Mouse (Mus musculus) small intestine, adult 2 months (tissue): ENCODE measurements at regions not wholly inside any gene's neighbourhood (a gene's known extent, or its start where the extent isn't known, plus 50 kb on each side); places are given as distances from the start of the nearest gene placed in this dataset.

Experiments used
- H3K27ac ChIP-seq: fragments of 200-500 bp; 2 replicates; pipeline ENCODE4 v1.5.1; 2012; ENCODE audit warnings: low read depth, low read length, control low read depth, inconsistent platforms; ENCODE audit not compliant: insufficient read depth
- H3K27me3 ChIP-seq: fragments of 200-500 bp; 2 replicates; pipeline ENCODE4 v1.6.1; 2012; ENCODE audit warnings: mild to moderate bottlenecking, moderate library complexity, low read length, inconsistent platforms; ENCODE audit not compliant: control insufficient read depth, insufficient read depth
- H3K36me3 ChIP-seq: fragments of 200-500 bp; 2 replicates; pipeline ENCODE4 v1.6.1; 2012; ENCODE audit warnings: mild to moderate bottlenecking, low read length, control low read depth, inconsistent platforms; ENCODE audit not compliant: control insufficient read depth, insufficient read depth
- H3K4me1 ChIP-seq: fragments of 200-500 bp; 2 replicates; pipeline ENCODE4 v1.6.1; 2012; ENCODE audit warnings: low read length, inconsistent platforms, mixed read lengths; ENCODE audit not compliant: control insufficient read depth, insufficient read depth, insufficient read length
- H3K4me3 ChIP-seq: fragments of 200-500 bp; 2 replicates; pipeline ENCODE4 v1.5.1; 2012; ENCODE audit warnings: low read depth, mild to moderate bottlenecking, control low read depth, inconsistent platforms, low read length, moderate library complexity
- CTCF ChIP-seq: fragments of 200-500 bp; IDR thresholded peaks from 2 replicates; pipeline ENCODE4 v1.5.1; 2012; ENCODE audit warnings: low read depth, mild to moderate bottlenecking, control low read depth, inconsistent platforms, low read length, moderate library complexity, mixed read lengths; ENCODE audit not compliant: insufficient replicate concordance, insufficient read length; ENCODE audit errors: extremely low read depth
- POLR2A ChIP-seq: fragments of 200-500 bp; IDR thresholded peaks from 2 replicates; pipeline ENCODE4 v1.6.1; 2012; ENCODE audit warnings: low read depth, mild to moderate bottlenecking, control low read depth, inconsistent platforms, low read length, moderate library complexity
- WGBS: fragments of 180-500 bp; shearing (Covaris S2); methylation state at CpG from one replicate; pipeline ENCODE4 v1.1.7; 2018; 5-methylcytosine and 5-hydroxymethylcytosine counted together

- no peaks in the 10 kb centered on the region for H3K36me3 ChIP-seq
- WGBS, result 65% methylated on average over 4 of the region's 4 CpGs
- H3K4me3 ChIP-seq, result no peak overlapping the region
- H3K4me1 ChIP-seq, result no peaks in the 10 kb centered on the region; the same call in 1 of the 2 replicates
- no peaks in the 10 kb centered on the region for H3K27me3 ChIP-seq
- no peak for TF ChIP-seq POLR2A
- TF ChIP-seq CTCF, result no peak
- H3K27ac ChIP-seq, result no peak overlapping the region
These were observed 124.1 kb downstream of the Utp6 start for GRCm38 (mm10) chr11:79838051-79838450.

- WGBS, result 52% methylated on average over 6 of the region's 6 CpGs
- Histone ChIP-seq H3K4me1 (no peaks in the 10 kb centered on the region), H3K36me3 (no peaks in the 10 kb centered on the region), H3K27me3 (no peaks in the 10 kb centered on the region), H3K4me3 (no peak overlapping the region), H3K27ac (no peak overlapping the region)
- TF ChIP-seq POLR2A (no peak), CTCF (no peak)
These were observed 124.9 kb downstream of the Utp6 start for GRCm38 (mm10) chr11:79837076-79837990.

GRCm38 (mm10) chr11:79835873-79836272 lies 126.3 kb downstream of the Utp6 start:
- Histone ChIP-seq H3K27me3 (no peaks in the 10 kb centered on the region), H3K36me3 (no peaks in the 10 kb centered on the region), H3K4me3 (no peak overlapping the region), H3K4me1 (no peaks in the 10 kb centered on the region), H3K27ac (no peak overlapping the region)
- 90% methylated on average over 7 of the region's 7 CpGs for WGBS
- TF ChIP-seq CTCF (no peak), POLR2A (no peak)

DNA sequence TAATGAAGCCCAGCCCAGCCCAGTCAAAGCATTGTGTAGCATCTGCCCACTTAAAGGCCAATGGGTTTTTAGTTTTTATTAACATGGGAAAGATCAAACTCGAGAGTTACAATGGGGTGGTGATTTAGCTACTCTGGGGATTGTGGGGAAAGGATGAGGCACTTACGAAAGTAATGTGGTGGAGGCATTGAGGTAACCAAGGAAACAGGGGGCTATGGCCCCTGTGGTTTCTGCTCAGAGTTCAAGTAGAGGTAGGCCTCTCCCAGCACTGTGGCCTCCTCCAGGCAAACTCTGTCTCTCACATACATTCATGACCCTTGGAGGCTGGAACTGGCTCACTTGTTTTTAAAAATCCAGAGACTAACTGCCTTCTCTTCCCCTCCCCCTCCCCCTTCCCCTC lies 128.4 kb downstream of the Utp6 start:
- no peaks in the 10 kb centered on the region for H3K36me3 ChIP-seq
- H3K27ac ChIP-seq, result no peak overlapping the region
- TF ChIP-seq POLR2A, result no peak
- no peak for TF ChIP-seq CTCF
- WGBS, result 67% methylated on average over 2 of the region's 2 CpGs
- no peaks in the 10 kb centered on the region for H3K4me1 ChIP-seq
- no peak overlapping the region for H3K4me3 ChIP-seq
- H3K27me3 ChIP-seq, result no peaks in the 10 kb centered on the region

DNA sequence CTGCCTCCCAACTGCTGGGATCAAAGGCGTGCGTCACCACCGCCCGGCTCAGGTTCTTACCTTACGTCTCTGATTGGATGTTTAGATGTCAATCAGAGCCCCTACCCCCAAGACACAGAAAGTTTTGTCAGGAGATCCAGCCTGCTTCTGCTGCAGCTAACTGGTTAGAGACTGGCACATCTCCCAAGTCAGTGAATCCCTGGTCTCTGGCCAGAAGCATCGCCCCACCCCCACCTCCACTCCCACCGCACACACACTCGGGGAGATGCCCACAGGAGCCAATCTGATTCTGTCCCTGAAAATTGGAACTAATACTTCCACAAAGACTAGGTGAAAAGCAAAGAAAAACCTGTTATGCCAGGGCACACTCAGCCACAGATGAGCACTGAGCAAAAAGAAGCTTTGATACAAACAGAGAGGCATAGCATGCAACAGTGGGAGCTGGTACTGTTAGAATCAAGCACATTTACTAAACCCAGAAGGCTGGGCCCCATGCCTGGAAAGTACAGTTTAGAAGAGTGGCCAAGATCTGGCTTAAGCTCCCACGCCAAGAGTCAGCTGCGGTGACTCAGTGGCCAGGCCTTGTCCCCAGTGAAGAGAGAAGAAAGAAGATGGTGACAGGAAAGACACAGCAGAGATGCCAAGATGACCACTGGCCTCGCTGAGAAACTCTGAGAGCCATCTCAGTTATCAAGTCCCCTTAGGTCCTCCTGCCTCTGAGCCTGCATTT lies 130.4 kb downstream of the Utp6 start:
- TF ChIP-seq POLR2A (no peak), CTCF (no peak)
- 90% methylated on average over 11 of the region's 11 CpGs for WGBS

DNA sequence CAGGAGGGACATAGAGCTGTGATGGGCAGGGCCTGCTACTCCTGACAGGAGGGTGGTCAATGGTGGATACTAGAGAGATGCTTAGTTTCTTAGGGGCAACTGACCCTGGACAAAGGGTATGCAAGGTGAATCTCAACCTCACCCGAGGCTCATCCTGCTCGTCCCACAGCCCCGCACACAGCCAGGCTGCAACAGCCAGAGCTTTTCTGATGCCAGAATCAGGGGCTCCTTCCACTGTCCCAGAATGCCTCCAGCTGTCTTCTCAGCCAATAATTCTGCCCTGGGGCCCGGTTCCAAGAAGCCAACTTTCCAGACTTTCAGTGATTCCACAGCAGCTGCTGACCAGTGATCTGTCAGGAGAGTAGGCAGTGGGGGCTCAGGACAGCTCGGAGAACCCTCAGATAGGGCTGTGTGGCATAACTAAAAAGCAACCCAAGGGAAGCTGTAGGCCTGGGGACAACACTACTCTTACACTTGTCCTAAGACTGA lies 131.6 kb downstream of the Utp6 start:
- H3K4me3 ChIP-seq, result no peak overlapping the region
- no peaks in the 10 kb centered on the region for H3K27me3 ChIP-seq
- H3K36me3 ChIP-seq, result no peaks in the 10 kb centered on the region
- WGBS, result 76% methylated on average over 5 of the region's 5 CpGs
- H3K4me1 ChIP-seq, result no peaks in the 10 kb centered on the region
- no peak overlapping the region for H3K27ac ChIP-seq
- TF ChIP-seq POLR2A (no peak), CTCF (no peak)

More for the DNA sequence above, 130.4 kb downstream of the Utp6 start:
- Histone ChIP-seq H3K36me3 (no peaks in the 10 kb centered on the region), H3K4me3 (no peak overlapping the region), H3K27ac (no peak overlapping the region), H3K4me1 (no peaks in the 10 kb centered on the region), H3K27me3 (no peaks in the 10 kb centered on the region)

DNA sequence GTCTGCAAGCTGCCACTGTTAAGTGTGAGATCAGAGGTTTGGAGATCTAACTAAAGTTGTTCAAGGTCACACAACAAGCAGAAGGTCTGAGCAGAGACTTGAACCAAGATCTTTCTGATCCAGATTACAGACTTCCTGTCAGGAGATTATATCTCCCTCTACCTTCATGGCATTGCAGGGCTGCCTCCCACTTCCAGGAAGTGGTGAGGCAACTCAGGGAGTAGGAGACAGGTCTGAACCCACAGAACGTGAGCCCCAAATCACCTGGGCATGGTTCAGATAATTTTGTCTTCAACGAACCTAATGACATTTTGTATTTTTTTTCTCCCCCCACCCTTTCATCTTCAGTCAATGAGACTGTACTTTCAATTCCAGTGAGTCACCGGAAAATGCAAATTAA lies 135.2 kb downstream of the Utp6 start:
- H3K36me3 ChIP-seq, result no peaks in the 10 kb centered on the region
- H3K4me3 ChIP-seq, result no peak overlapping the region
- WGBS, result 75% methylated on average over 3 of the region's 3 CpGs
- H3K4me1 ChIP-seq, result no peaks in the 10 kb centered on the region
- no peaks in the 10 kb centered on the region for H3K27me3 ChIP-seq
- H3K27ac ChIP-seq, result no peak overlapping the region
- no peak for TF ChIP-seq POLR2A
- TF ChIP-seq CTCF, result no peak
